Mouse (Mus musculus): ENCODE measurements around the gene Dlst. TPM values are rescaled to one million over a fixed set of nuclear protein-coding genes. Genes with fewer than 3 reads are reported as not detected.
A peak's percentile ranks its signal among the peaks of the same experiment; 100 is the strongest.

The Dlst gene
- polyA plus RNA-seq, 1 experiment from 2014 or later = 102 TPM

DNA sequence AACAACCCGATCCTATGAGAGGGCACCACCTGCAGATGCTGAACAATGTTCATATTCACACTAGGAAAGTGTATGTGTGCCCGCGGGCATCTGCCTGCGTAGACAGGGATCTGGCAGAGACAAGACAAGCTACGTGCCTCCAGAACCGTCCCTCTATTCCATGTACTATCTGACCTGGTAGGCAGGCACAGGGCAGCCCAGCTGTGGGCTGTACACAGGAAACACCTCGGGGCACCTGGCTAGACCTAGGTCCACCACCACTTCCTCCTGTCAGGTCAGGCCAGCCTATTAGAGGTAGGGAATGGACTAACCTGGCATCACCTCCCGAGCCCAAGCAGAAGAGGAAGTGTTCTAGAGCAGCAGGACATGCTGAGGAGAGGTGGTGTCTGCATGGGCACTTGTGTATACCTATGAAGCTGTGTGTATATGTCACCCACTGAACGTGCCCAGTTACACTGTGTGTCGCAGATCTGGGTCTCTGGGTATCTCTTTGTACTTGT lies 67.2 kb downstream of the Dlst start, which contains the start of gene Pgf:
Gene Pgf (minus strand): TSS at position 51 of the 500 bp plus-strand sequence.
- no peak for ATAC-seq (ENCODE audit: low FRiP score)
- H3K9ac ChIP-seq = peak within 1 kb of the TSS; percentile 43; the same call in 1 of the 2 replicates
- no peak within 1 kb of the TSS for H3K27ac ChIP-seq
- no peaks in the 10 kb centered on the region for H3K9me3 ChIP-seq (replicated peaks)
- 70% methylated on average over 10 of the region's 10 CpGs for WGBS
- peaks cover 56% of the 10 kb centered on the region for H3K4me1 ChIP-seq
- no peaks in the 10 kb centered on the region for H3K36me3 ChIP-seq
- H3K27me3 ChIP-seq = peaks cover 35% of the 10 kb centered on the region
- H3K4me3 ChIP-seq = peak within 1 kb of the TSS; percentile 33
- H3K4me2 ChIP-seq (replicated peaks) = peak within 1 kb of the TSS; percentile 60

DNA sequence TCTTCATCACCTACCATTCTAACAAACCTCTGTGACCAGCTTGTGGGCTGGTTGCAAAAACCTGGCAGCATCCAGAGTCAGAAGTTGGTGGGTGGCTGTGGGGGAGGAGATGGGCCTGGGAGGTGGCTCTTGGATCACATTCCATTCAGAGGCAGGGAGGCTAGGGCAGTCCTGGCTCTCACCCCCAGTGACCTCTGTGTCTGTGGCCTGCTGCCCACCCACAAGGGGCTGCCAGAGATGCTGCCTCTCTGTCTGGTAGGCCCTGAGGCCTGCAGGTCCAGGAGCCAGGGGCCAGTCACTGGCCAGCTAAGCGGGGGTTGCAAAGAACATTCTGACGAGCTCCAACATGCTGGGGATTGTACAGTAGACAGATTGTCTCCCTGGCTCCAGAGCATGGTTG lies 67.7 kb downstream of the Dlst start:
- Histone ChIP-seq H3K4me3 (no peak overlapping the region), H3K4me2 (replicated peaks) (no peak overlapping the region), H3K27me3 (peaks cover 38% of the 10 kb centered on the region), H3K4me1 (peaks cover 57% of the 10 kb centered on the region), H3K9ac (no peak overlapping the region), H3K27ac (no peak overlapping the region), H3K9me3 (replicated peaks) (no peaks in the 10 kb centered on the region), H3K36me3 (no peaks in the 10 kb centered on the region)
- WGBS = 71% methylated on average over 2 of the region's 2 CpGs
- no peak for ATAC-seq (ENCODE audit: low FRiP score)

DNA sequence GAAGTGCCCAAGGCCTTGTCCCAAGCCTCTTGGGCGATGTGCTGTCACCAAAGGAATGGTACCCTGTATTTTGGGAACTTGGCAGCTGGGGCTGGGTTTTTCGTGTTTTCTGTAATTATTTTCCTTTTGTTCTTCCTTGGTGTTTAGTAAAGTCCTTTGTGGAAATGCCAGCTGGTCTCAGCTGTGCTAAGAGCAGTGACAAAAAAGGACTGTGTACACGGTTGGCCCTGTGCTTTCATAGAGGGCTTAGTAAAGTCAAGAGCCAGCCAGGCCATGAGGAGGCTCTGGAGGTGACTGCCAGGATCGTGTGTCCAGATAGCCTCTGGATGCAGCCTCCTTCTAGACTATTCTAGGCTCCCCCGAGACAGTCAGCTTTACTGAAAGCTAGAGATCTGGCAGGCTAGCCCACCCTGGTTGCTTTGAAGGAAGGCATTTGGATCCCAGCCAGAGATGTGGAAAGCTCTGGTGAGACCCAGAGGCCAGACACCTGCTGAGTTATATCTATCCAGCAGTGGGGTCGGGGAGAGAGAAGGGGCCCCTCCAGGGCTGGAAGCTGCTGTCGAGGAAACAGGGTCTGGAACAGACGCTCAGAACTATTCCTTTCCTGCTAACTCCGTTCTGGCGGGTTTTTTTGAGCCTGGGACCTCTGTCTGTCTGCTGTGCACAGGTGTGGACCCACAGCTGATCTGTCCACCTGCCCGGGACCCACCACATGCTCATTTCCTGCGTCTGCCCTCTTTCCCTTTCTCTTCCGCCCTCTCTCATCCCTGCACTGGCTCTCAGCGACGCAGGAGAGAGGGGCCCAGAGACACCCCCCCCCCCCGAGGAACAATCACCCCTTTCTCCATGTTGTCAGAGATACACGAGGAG lies 71.1 kb downstream of the Dlst start:
- WGBS = 27% methylated on average over 15 of the region's 17 CpGs
- no peak overlapping the region for H3K9ac ChIP-seq

DNA sequence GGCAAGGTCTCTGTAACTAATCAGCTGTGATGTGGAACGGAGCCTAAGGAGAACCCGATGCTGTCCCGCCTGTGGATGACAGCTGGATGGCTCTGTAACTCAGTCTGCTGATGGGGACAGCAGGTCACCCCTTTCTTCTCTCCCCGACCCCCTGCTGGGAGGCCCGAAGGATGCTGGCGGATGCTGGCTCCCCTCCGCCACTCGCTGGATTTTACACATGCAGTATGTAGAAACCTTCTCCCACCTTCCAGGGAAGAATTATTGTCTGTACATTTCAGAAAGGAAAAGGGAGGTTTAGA lies 71.7 kb downstream of the Dlst start:
- 3% methylated on average over 8 of the region's 8 CpGs for WGBS
- peak; percentile 77 for ATAC-seq (ENCODE audit: low FRiP score)
- H3K27ac ChIP-seq = no peak overlapping the region
- H3K4me1 ChIP-seq = peaks cover 23% of the 10 kb centered on the region
- no peaks in the 10 kb centered on the region for H3K36me3 ChIP-seq
- no peak overlapping the region for H3K4me3 ChIP-seq
- peaks cover 26% of the 10 kb centered on the region for H3K27me3 ChIP-seq
- no peak overlapping the region for H3K9ac ChIP-seq
- no peaks in the 10 kb centered on the region for H3K9me3 ChIP-seq (replicated peaks)
- peak overlapping the region; percentile 30 for H3K4me2 ChIP-seq (replicated peaks)

More for the DNA sequence above, 71.1 kb downstream of the Dlst start:
- H3K4me3 ChIP-seq = no peak overlapping the region
- peak overlapping the region; percentile 30 for H3K4me2 ChIP-seq (replicated peaks)
- H3K27ac ChIP-seq = 0 out of 2 replicates have a peak overlapping the region, but pooled peaks have one; percentile 48
- H3K4me1 ChIP-seq = peaks cover 29% of the 10 kb centered on the region
- 0 out of 2 replicates have a peak, but pooled peaks have one; percentile 39 for ATAC-seq (ENCODE audit: low FRiP score)
- H3K9me3 ChIP-seq (replicated peaks) = no peaks in the 10 kb centered on the region
- no peaks in the 10 kb centered on the region for H3K36me3 ChIP-seq
- H3K27me3 ChIP-seq = peaks cover 32% of the 10 kb centered on the region

DNA sequence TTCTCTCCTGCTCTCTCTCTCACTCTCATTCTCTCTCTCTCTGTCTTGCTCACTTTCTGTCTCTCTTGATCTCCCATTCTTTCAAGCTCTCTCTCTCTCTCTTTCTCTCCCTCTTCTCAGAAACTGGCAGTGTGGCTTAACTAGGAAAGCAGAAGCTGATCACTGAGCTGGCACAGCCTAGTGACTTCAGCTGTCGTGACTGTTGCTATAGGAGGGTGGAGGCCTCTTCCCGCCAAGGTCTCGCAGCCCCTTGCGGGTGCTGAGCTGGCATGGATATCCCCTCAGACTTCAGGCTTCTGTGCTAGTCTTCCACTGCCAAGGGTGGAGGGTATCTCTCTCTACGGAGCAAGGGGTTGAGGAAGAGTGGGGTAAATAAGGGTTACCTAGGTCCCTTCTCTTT lies 72.3 kb downstream of the Dlst start:
- ATAC-seq (ENCODE audit: low FRiP score) = no peak
- Histone ChIP-seq H3K9me3 (replicated peaks) (no peaks in the 10 kb centered on the region), H3K36me3 (no peaks in the 10 kb centered on the region), H3K4me3 (no peak overlapping the region), H3K27ac (no peak overlapping the region), H3K9ac (no peak overlapping the region), H3K27me3 (peaks cover 20% of the 10 kb centered on the region), H3K4me1 (peaks cover 18% of the 10 kb centered on the region), H3K4me2 (replicated peaks) (no peak overlapping the region)
- 65% methylated on average over 5 of the region's 5 CpGs for WGBS

DNA sequence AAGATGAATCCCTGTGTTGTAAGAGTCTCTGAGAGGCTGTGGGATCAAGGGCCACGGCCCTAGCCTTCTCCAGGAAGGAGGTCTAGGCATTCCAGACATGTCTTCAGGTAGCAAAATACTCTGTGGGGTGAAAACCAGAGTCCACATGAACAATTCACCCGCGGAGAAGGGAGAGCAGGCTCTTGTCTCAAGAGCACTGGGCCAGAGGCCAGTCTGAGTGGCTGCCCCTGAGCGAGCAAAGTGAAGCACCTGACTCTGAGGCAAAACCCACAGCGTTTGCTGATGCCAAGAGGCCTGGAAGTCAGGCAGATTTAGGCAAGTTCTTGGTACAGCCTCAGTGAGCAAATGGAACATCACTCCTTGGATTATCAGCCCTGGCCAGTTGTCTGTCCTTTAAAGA lies 73.5 kb downstream of the Dlst start:
- 56% methylated on average over 5 of the region's 5 CpGs for WGBS
- Histone ChIP-seq H3K4me3 (no peak overlapping the region), H3K9me3 (replicated peaks) (no peaks in the 10 kb centered on the region), H3K36me3 (no peaks in the 10 kb centered on the region), H3K27ac (no peak overlapping the region), H3K27me3 (peaks cover 12% of the 10 kb centered on the region), H3K4me1 (peaks cover 18% of the 10 kb centered on the region), H3K4me2 (replicated peaks) (no peak overlapping the region), H3K9ac (no peak overlapping the region)
- ATAC-seq (ENCODE audit: low FRiP score) = no peak

Other genes starting within 250 kb of the Dlst start
- 0.45 and 0.47 TPM in 2 replicates for gene Ltbp2, start 234.3 kb upstream of the Dlst start, polyA plus RNA-seq (2016; fragmentation: Nextera tagmentation; extraction: Ambion mirVana)
- 112 and 120 TPM in 2 replicates for gene Fcf1, start 139.9 kb upstream of the Dlst start, polyA plus RNA-seq (2016; fragmentation: Nextera tagmentation; extraction: Ambion mirVana)
- 31.3 and 33.0 TPM in 2 replicates for gene Arel1, start 139.9 kb upstream of the Dlst start, polyA plus RNA-seq (2016; fragmentation: Nextera tagmentation; extraction: Ambion mirVana)
- gene Ylpm1, start 114.5 kb upstream of the Dlst start, polyA plus RNA-seq (2016; fragmentation: Nextera tagmentation; extraction: Ambion mirVana) = 38.5 and 40.3 TPM in 2 replicates
- 3.2 and 4.0 TPM in 2 replicates for gene Prox2, start 74 bp upstream of the Dlst start, polyA plus RNA-seq (2016; fragmentation: Nextera tagmentation; extraction: Ambion mirVana)
- 7.2 and 7.6 TPM in 2 replicates for gene Rps6kl1, start 40.4 kb downstream of the Dlst start, polyA plus RNA-seq (2016; fragmentation: Nextera tagmentation; extraction: Ambion mirVana)
- 10.6 and 11.2 TPM in 2 replicates for gene Pgf, start 67.0 kb downstream of the Dlst start, polyA plus RNA-seq (2016; fragmentation: Nextera tagmentation; extraction: Ambion mirVana)
- 78.0 and 82.4 TPM in 2 replicates for gene Eif2b2, start 108.6 kb downstream of the Dlst start, polyA plus RNA-seq (2016; fragmentation: Nextera tagmentation; extraction: Ambion mirVana)
- 9.1 and 9.8 TPM in 2 replicates for gene Mlh3, start 159.8 kb downstream of the Dlst start, polyA plus RNA-seq (2016; fragmentation: Nextera tagmentation; extraction: Ambion mirVana)
- gene Acyp1, start 177.6 kb downstream of the Dlst start, polyA plus RNA-seq (2016; fragmentation: Nextera tagmentation; extraction: Ambion mirVana) = 62.2 and 67.9 TPM in 2 replicates
- 1.3 and 1.4 TPM in 2 replicates for gene Zc2hc1c, start 177.8 kb downstream of the Dlst start, polyA plus RNA-seq (2016; fragmentation: Nextera tagmentation; extraction: Ambion mirVana)
- 26.7 and 28.2 TPM in 2 replicates for gene Nek9, start 228.5 kb downstream of the Dlst start, polyA plus RNA-seq (2016; fragmentation: Nextera tagmentation; extraction: Ambion mirVana)

Data from hindbrain, embryonic 12.5 days (tissue).